Mouse (Mus musculus) MEL (cell line): ENCODE measurements around the gene Prr5. TPM values are rescaled to one million over a fixed set of nuclear protein-coding genes. Genes with fewer than 3 reads are reported as not detected.

Experiments used
- DNase-seq: peaks from one replicate; pipeline ENCODE4 v3.0.0; 2011; ENCODE audit warnings: low read depth, low spot score
- H3K27ac ChIP-seq: 2 replicates; pipeline ENCODE4 v1.5.1; 2012; ENCODE audit warnings: low read depth, mild to moderate bottlenecking, control low read depth, low read length, moderate library complexity; ENCODE audit not compliant: control insufficient read depth
- H3K27me3 ChIP-seq, 2 experiments: fragments of 150-350 bp in 1 of 2; sonication (generic) in 1 of 2; 2 replicates each; pipeline ENCODE4 v1.6.1; 2012; ENCODE audit warnings: low read length in 2 of 2, mild to moderate bottlenecking in 2 of 2, improper control_type of control experiment in 1 of 2, moderate library complexity in 1 of 2; ENCODE audit not compliant: insufficient read depth in 2 of 2, control insufficient read depth in 1 of 2
- H3K36me3 ChIP-seq, 2 experiments: 2 replicates each; pipeline ENCODE4 v1.6.1; 2012 to 2014; ENCODE audit warnings: low read length in 2 of 2, improper control_type of control experiment in 1 of 2, inconsistent platforms in 1 of 2, mild to moderate bottlenecking in 1 of 2; ENCODE audit not compliant: insufficient read depth in 2 of 2, control insufficient read depth in 1 of 2
- H3K4me1 ChIP-seq, 2 experiments: fragments of 150-350 bp in 1 of 2; sonication (generic) in 1 of 2; 2 replicates each; pipeline ENCODE4 v1.6.1; 2012; ENCODE audit warnings: low read length in 2 of 2, improper control_type of control experiment in 1 of 2, mild to moderate bottlenecking in 1 of 2; ENCODE audit not compliant: insufficient read depth in 2 of 2, control insufficient read depth in 1 of 2
- H3K4me3 ChIP-seq, 2 experiments: fragments of 150-350 bp in 1 of 2; sonication (generic) in 1 of 2; 2 replicates each; pipeline ENCODE4 v1.5.1; 2012; ENCODE audit warnings: low read depth in 2 of 2, low read length in 2 of 2, mild to moderate bottlenecking in 2 of 2, moderate library complexity in 2 of 2, control low read depth in 1 of 2, improper control_type of control experiment in 1 of 2; ENCODE audit not compliant: control insufficient read depth in 1 of 2, insufficient read depth in 1 of 2
- H3K79me2 ChIP-seq: 2 replicates; pipeline ENCODE4 v1.6.1; 2012; ENCODE audit warnings: mild to moderate bottlenecking, low read length, moderate library complexity; ENCODE audit not compliant: control insufficient read depth, poor library complexity, insufficient read depth
- H3K9ac ChIP-seq: 2 replicates; pipeline ENCODE4 v1.6.1; 2012; ENCODE audit warnings: low read depth, mild to moderate bottlenecking, control low read depth, low read length, moderate library complexity; ENCODE audit not compliant: control insufficient read depth, poor library complexity, severe bottlenecking
- H3K9me3 ChIP-seq: fragments of 150-350 bp; sonication (generic); replicated peaks from 2 replicates; pipeline ENCODE4 v1.6.1; 2012; ENCODE audit warnings: mild to moderate bottlenecking, low read length, improper control_type of control experiment, moderate library complexity; ENCODE audit not compliant: insufficient read depth
- CTCF ChIP-seq, 3 experiments: IDR thresholded peaks in 2 of 3; conservative IDR thresholded peaks in 1 of 3; 2 replicates each; pipeline ENCODE4 v1.5.1; 2011 to 2012; ENCODE audit warnings: low read length in 3 of 3, low read depth in 2 of 3, mild to moderate bottlenecking in 2 of 3, improper control_type of control experiment in 1 of 3, inconsistent platforms in 1 of 3, mixed read lengths in 1 of 3, moderate library complexity in 1 of 3; ENCODE audit not compliant: control insufficient read depth in 1 of 3, insufficient read depth in 1 of 3, poor library complexity in 1 of 3, severe bottlenecking in 1 of 3
- GABPA ChIP-seq: IDR thresholded peaks from 2 replicates; pipeline ENCODE4 v1.6.1; 2012; ENCODE audit warnings: low read depth, mild to moderate bottlenecking, inconsistent platforms, low read length, improper control_type of control experiment, moderate library complexity
- KAT2A ChIP-seq: conservative IDR thresholded peaks from 2 replicates; pipeline ENCODE4 v1.6.1; 2012; ENCODE audit warnings: low read depth, low read length, improper control_type of control experiment, inconsistent platforms
- MAX ChIP-seq: IDR thresholded peaks from 2 replicates; pipeline ENCODE4 v1.6.1; 2011; ENCODE audit warnings: low read length, improper control_type of control experiment
- MAZ ChIP-seq: IDR thresholded peaks from 2 replicates; pipeline ENCODE4 v1.6.1; 2012; ENCODE audit warnings: low read depth, mild to moderate bottlenecking, inconsistent platforms, low read length, improper control_type of control experiment
- RAD21 ChIP-seq: IDR thresholded peaks from 2 replicates; pipeline ENCODE4 v1.6.1; 2011; ENCODE audit warnings: mild to moderate bottlenecking, low read depth, low read length, improper control_type of control experiment
- SMC3 ChIP-seq: IDR thresholded peaks from 2 replicates; pipeline ENCODE4 v1.6.1; 2011; ENCODE audit warnings: low read depth, low read length, improper control_type of control experiment
- UBTF ChIP-seq: IDR thresholded peaks from 2 replicates; pipeline ENCODE4 v1.6.1; 2012; ENCODE audit warnings: low read depth, mild to moderate bottlenecking, inconsistent platforms, low read length, improper control_type of control experiment, moderate library complexity, borderline replicate concordance; ENCODE audit not compliant: insufficient read depth
- USF1 ChIP-seq: IDR thresholded peaks from 2 replicates; pipeline ENCODE4 v1.6.1; 2014; ENCODE audit warnings: low read depth, mild to moderate bottlenecking, inconsistent platforms, low read length, improper control_type of control experiment, moderate library complexity
- ZC3H11A ChIP-seq: IDR thresholded peaks from 2 replicates; pipeline ENCODE4 v1.6.1; 2012; ENCODE audit warnings: low read depth, mild to moderate bottlenecking, inconsistent platforms, low read length, improper control_type of control experiment
- polyA plus RNA-seq, 2 experiments: library from polyadenylated mRNA; stranded (reverse) in 1 of 2; unstranded in 1 of 2; fragments of >175 nt in 1 of 2; fragments of >200 nt in 1 of 2; gene quantifications; 2 replicates each; pipeline versions ENCODE4 v1.2.1 to v1.2.4; 2012; ENCODE audit warnings: low replicate concordance in 2 of 2, low read depth in 1 of 2; ENCODE audit not compliant: insufficient read length in 2 of 2, insufficient read depth in 1 of 2, missing spikeins in 1 of 2
- total RNA-seq: library from RNA; depleted of rRNA; stranded (reverse); fragments of 300-350 nt; gene quantifications from 2 replicates; pipeline ENCODE4 v1.2.3, GENCODE M21; 2012

Gene Prr5
- total and polyA plus RNA-seq, 3 experiments, result not detected

DNA sequence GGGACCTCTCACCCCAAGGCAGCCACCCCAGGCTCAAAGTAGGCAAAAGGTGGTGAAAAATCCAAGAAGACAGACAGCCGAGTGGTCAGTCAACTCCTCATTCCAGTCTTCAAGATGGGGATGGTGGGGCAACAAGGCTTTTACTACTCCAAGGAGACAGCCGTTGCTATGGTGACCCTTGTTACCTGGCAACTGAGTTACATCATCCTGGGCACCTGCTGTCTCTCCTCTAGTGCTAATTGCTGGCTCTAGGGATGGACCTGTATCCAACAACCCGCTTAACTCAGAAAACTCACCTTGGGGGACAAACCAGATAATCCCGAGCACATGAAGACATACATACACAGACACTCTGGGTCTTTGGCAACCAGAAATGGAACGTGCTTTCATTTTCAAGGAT is 42.1 kb upstream of the Prr5 start:
- H3K9ac ChIP-seq, result no peak overlapping the region
- no peak overlapping the region for H3K27ac ChIP-seq
- no peak overlapping the region for H3K4me3 ChIP-seq
- no peaks in the 10 kb centered on the region for H3K36me3 ChIP-seq
- no peaks in the 10 kb centered on the region for H3K4me1 ChIP-seq
- no peaks in the 10 kb centered on the region for H3K79me2 ChIP-seq
- no peaks in the 10 kb centered on the region for H3K27me3 ChIP-seq
- DNase-seq, result no peak
- TF ChIP-seq KAT2A, result no peak
- TF ChIP-seq USF1, result no peak
- TF ChIP-seq MAX, result no peak
- TF ChIP-seq MAZ, result no peak
- no peak for TF ChIP-seq UBTF
- no peak for TF ChIP-seq GABPA
- TF ChIP-seq, all 39 proteins: peak for 0
- H3K9me3 ChIP-seq, result no peaks in the 10 kb centered on the region

GRCm38 (mm10) chr15:84629680-84630079 is 39.7 kb upstream of the Prr5 start:
- Histone ChIP-seq H3K36me3 (no peaks in the 10 kb centered on the region), H3K4me1 (no peaks in the 10 kb centered on the region), H3K9ac (no peak overlapping the region), H3K9me3 (no peaks in the 10 kb centered on the region), H3K27me3 (no peaks in the 10 kb centered on the region), H3K4me3 (no peak overlapping the region), H3K79me2 (no peaks in the 10 kb centered on the region), H3K27ac (no peak overlapping the region)
- peak; percentile 47 for DNase-seq
- TF ChIP-seq CTCF (IDR thresholded peaks at IDR 0.05 in 2 of 3, conservative IDR thresholded peaks at IDR 0.05 in 1 of 3; ENCODE audit: control insufficient read depth in 1 of 3, insufficient read depth in 1 of 3, low read depth in 2 of 3, low read length in 3 of 3, poor library complexity in 1 of 3, severe bottlenecking in 1 of 3), result peak; percentile 45 to 80 (median 63)
- no peak for TF ChIP-seq USF1
- TF ChIP-seq RAD21, result peak; percentile 64
- TF ChIP-seq ZC3H11A, result peak; percentile 43
- TF ChIP-seq SMC3, result peak; percentile 60

- peak; percentile 60 for DNase-seq
- H3K27ac ChIP-seq, result no peak overlapping the region
- no peak overlapping the region for H3K4me3 ChIP-seq
- H3K4me1 ChIP-seq, result no peaks in the 10 kb centered on the region
- no peaks in the 10 kb centered on the region for H3K9me3 ChIP-seq
- H3K36me3 ChIP-seq, result no peaks in the 10 kb centered on the region
- no peak overlapping the region for H3K9ac ChIP-seq
- no peaks in the 10 kb centered on the region for H3K27me3 ChIP-seq
- H3K79me2 ChIP-seq, result no peaks in the 10 kb centered on the region
- peak; percentile 89 to 94 (median 93) for TF ChIP-seq CTCF (IDR thresholded peaks at IDR 0.05 in 2 of 3, conservative IDR thresholded peaks at IDR 0.05 in 1 of 3; ENCODE audit: control insufficient read depth in 1 of 3, insufficient read depth in 1 of 3, low read depth in 2 of 3, low read length in 3 of 3, poor library complexity in 1 of 3, severe bottlenecking in 1 of 3)
- TF ChIP-seq MAX, result peak; percentile 31; the same call in 1 of the 2 replicates
- peak; percentile 60 for TF ChIP-seq ZC3H11A
- TF ChIP-seq SMC3, result peak; percentile 78
- no peak for TF ChIP-seq KAT2A
- peak; percentile 94 for TF ChIP-seq RAD21
- TF ChIP-seq, all 39 proteins: peak for 5
Observed at GRCm38 (mm10) chr15:84631560-84631959, 37.9 kb upstream of the Prr5 start.
